Mouse (Mus musculus) G1E (cell line): ENCODE measurements around the gene Cyb5d1.

Source experiments
- CTCF ChIP-seq: IDR thresholded peaks from 2 replicates; pipeline ENCODE4 v1.5.1; 2012; ENCODE audit warnings: low read depth, low read length, inconsistent platforms, mixed read lengths
- GATA1 ChIP-seq: IDR thresholded peaks from 2 replicates; pipeline ENCODE4 v1.6.1; 2012; ENCODE audit warnings: borderline replicate concordance, low read length, inconsistent platforms, mixed read lengths

DNA sequence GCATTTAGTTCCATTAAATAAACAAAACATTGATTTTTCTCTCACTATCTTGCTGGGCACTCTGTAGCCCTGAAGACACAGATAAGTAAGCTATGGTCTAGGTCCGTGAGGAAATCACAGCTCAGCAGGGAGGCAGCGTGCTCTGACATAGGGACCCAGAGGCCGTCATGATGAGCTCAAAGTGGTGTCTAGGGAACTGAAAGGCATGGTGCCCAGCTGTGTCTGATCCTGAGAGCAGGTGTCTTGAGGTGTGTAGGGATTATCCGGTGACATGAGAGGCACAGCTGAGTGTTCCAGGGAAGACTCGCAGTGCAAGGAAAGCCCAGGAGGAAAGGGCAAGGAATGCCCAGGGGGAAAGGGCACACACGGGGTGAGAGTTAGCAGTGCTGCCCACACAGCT, 37.8 kb upstream of the Cyb5d1 start:
- no peak for TF ChIP-seq CTCF
- TF ChIP-seq GATA1 = no peak
